Mouse (Mus musculus): ENCODE results near the gene Rab3b. TPM values are rescaled to one million over a fixed set of nuclear protein-coding genes. Genes with fewer than 3 reads are reported as not detected.
A peak's percentile ranks its signal among the peaks of the same experiment; 100 is the strongest.

Gene Rab3b
- polyA plus RNA-seq, 1 experiment from 2014 or later = 17.8 TPM

- 89% methylated on average over 1 of the region's 1 CpGs for WGBS
Measured at GRCm38 (mm10) chr4:108950201-108950600, 71.3 kb downstream of the Rab3b start.

GRCm38 (mm10) chr4:108951663-108952062 lies 72.8 kb downstream of the Rab3b start:
- Histone ChIP-seq H3K36me3 (ENCODE audit: control insufficient read depth, insufficient read depth, low read length) (no peaks in the 10 kb centered on the region), H3K9ac (ENCODE audit: low read depth, low read length) (no peak overlapping the region), H3K4me1 (ENCODE audit: control insufficient read depth, insufficient read depth, low read length) (no peaks in the 10 kb centered on the region), H3K27ac (replicated peaks; ENCODE audit: low read depth, low read length) (no peak overlapping the region), H3K27me3 (replicated peaks; ENCODE audit: control insufficient read depth, insufficient read depth, low read length) (no peaks in the 10 kb centered on the region), H3K9me3 (ENCODE audit: control insufficient read depth, low read length) (no peaks in the 10 kb centered on the region), H3K4me3 (ENCODE audit: low read depth, low read length) (no peak overlapping the region), H3K4me2 (ENCODE audit: low read depth, low read length) (no peak overlapping the region)
- ATAC-seq (ENCODE audit: low read depth) (no peak), DNase-seq (ENCODE audit: low spot score) (no peak)
- 75% methylated on average over 4 of the region's 4 CpGs for whole genome bisulfite sequencing

More at GRCm38 (mm10) chr4:108950201-108950600, 71.3 kb downstream of the Rab3b start:
- Histone ChIP-seq H3K27ac (replicated peaks; ENCODE audit: low read depth, low read length) (no peak overlapping the region), H3K36me3 (ENCODE audit: control insufficient read depth, insufficient read depth, low read length) (no peaks in the 10 kb centered on the region), H3K27me3 (replicated peaks; ENCODE audit: control insufficient read depth, insufficient read depth, low read length) (no peaks in the 10 kb centered on the region), H3K4me3 (ENCODE audit: low read depth, low read length) (no peak overlapping the region), H3K4me2 (ENCODE audit: low read depth, low read length) (no peak overlapping the region), H3K9me3 (ENCODE audit: control insufficient read depth, low read length) (no peaks in the 10 kb centered on the region), H3K9ac (ENCODE audit: low read depth, low read length) (no peak overlapping the region), H3K4me1 (ENCODE audit: control insufficient read depth, insufficient read depth, low read length) (no peaks in the 10 kb centered on the region)
- DNase-seq (ENCODE audit: low spot score) (no peak), ATAC-seq (ENCODE audit: low read depth) (no peak)

- Histone ChIP-seq H3K4me1 (ENCODE audit: control insufficient read depth, insufficient read depth, low read length) (no peaks in the 10 kb centered on the region), H3K9ac (ENCODE audit: low read depth, low read length) (no peak overlapping the region), H3K9me3 (ENCODE audit: control insufficient read depth, low read length) (no peaks in the 10 kb centered on the region), H3K4me2 (ENCODE audit: low read depth, low read length) (no peak overlapping the region), H3K36me3 (ENCODE audit: control insufficient read depth, insufficient read depth, low read length) (no peaks in the 10 kb centered on the region), H3K27ac (replicated peaks; ENCODE audit: low read depth, low read length) (no peak overlapping the region), H3K4me3 (ENCODE audit: low read depth, low read length) (no peak overlapping the region), H3K27me3 (replicated peaks; ENCODE audit: control insufficient read depth, insufficient read depth, low read length) (no peaks in the 10 kb centered on the region)
- WGBS = 94% methylated on average over 3 of the region's 3 CpGs
- DNase-seq (ENCODE audit: low spot score) (no peak), ATAC-seq (ENCODE audit: low read depth) (no peak)
Measured at GRCm38 (mm10) chr4:108959696-108960095, 80.8 kb downstream of the Rab3b start.

GRCm38 (mm10) chr4:108960619-108961460 lies 82.0 kb downstream of the Rab3b start:
- no peaks in the 10 kb centered on the region for H3K36me3 ChIP-seq (ENCODE audit: control insufficient read depth, insufficient read depth, low read length)
- no peak overlapping the region for H3K4me3 ChIP-seq (ENCODE audit: low read depth, low read length)
- no peak overlapping the region for H3K27ac ChIP-seq (replicated peaks; ENCODE audit: low read depth, low read length)
- H3K4me1 ChIP-seq (ENCODE audit: control insufficient read depth, insufficient read depth, low read length) = no peaks in the 10 kb centered on the region
- H3K9ac ChIP-seq (ENCODE audit: low read depth, low read length) = no peak overlapping the region
- H3K4me2 ChIP-seq (ENCODE audit: low read depth, low read length) = no peak overlapping the region
- H3K9me3 ChIP-seq (ENCODE audit: control insufficient read depth, low read length) = no peaks in the 10 kb centered on the region
- no peak for ATAC-seq (ENCODE audit: low read depth)
- no peak for DNase-seq (ENCODE audit: low spot score)
- 83% methylated on average over 4 of the region's 4 CpGs for WGBS
- no peaks in the 10 kb centered on the region for H3K27me3 ChIP-seq (replicated peaks; ENCODE audit: control insufficient read depth, insufficient read depth, low read length)

- Histone ChIP-seq H3K4me2 (ENCODE audit: low read depth, low read length) (no peak overlapping the region), H3K9me3 (ENCODE audit: control insufficient read depth, low read length) (no peaks in the 10 kb centered on the region), H3K4me1 (ENCODE audit: control insufficient read depth, insufficient read depth, low read length) (no peaks in the 10 kb centered on the region), H3K36me3 (ENCODE audit: control insufficient read depth, insufficient read depth, low read length) (no peaks in the 10 kb centered on the region), H3K9ac (ENCODE audit: low read depth, low read length) (no peak overlapping the region), H3K4me3 (ENCODE audit: low read depth, low read length) (no peak overlapping the region), H3K27ac (replicated peaks; ENCODE audit: low read depth, low read length) (no peak overlapping the region), H3K27me3 (replicated peaks; ENCODE audit: control insufficient read depth, insufficient read depth, low read length) (no peaks in the 10 kb centered on the region)
- 83% methylated on average over 6 of the region's 6 CpGs for WGBS
- DNase-seq (ENCODE audit: low spot score) (no peak), ATAC-seq (ENCODE audit: low read depth) (no peak)
Measured at GRCm38 (mm10) chr4:108963017-108963416, 84.2 kb downstream of the Rab3b start.

GRCm38 (mm10) chr4:108969517-108969916 lies 90.7 kb downstream of the Rab3b start:
- no peak overlapping the region for H3K9ac ChIP-seq (ENCODE audit: low read depth, low read length)
- DNase-seq (ENCODE audit: low spot score) (no peak), ATAC-seq (ENCODE audit: low read depth) (no peak)
- H3K9me3 ChIP-seq (ENCODE audit: control insufficient read depth, low read length) = no peaks in the 10 kb centered on the region
- WGBS = 69% methylated on average over 3 of the region's 3 CpGs
- H3K4me1 ChIP-seq (ENCODE audit: control insufficient read depth, insufficient read depth, low read length) = no peaks in the 10 kb centered on the region
- no peak overlapping the region for H3K4me2 ChIP-seq (ENCODE audit: low read depth, low read length)
- H3K4me3 ChIP-seq (ENCODE audit: low read depth, low read length) = no peak overlapping the region
- H3K27ac ChIP-seq (replicated peaks; ENCODE audit: low read depth, low read length) = no peak overlapping the region
- no peaks in the 10 kb centered on the region for H3K36me3 ChIP-seq (ENCODE audit: control insufficient read depth, insufficient read depth, low read length)
- H3K27me3 ChIP-seq (replicated peaks; ENCODE audit: control insufficient read depth, insufficient read depth, low read length) = no peaks in the 10 kb centered on the region

GRCm38 (mm10) chr4:108971054-108971453 lies 92.2 kb downstream of the Rab3b start:
- Histone ChIP-seq H3K9me3 (ENCODE audit: control insufficient read depth, low read length) (no peaks in the 10 kb centered on the region), H3K27ac (replicated peaks; ENCODE audit: low read depth, low read length) (no peak overlapping the region), H3K27me3 (replicated peaks; ENCODE audit: control insufficient read depth, insufficient read depth, low read length) (no peaks in the 10 kb centered on the region), H3K9ac (ENCODE audit: low read depth, low read length) (no peak overlapping the region), H3K4me3 (ENCODE audit: low read depth, low read length) (no peak overlapping the region), H3K4me1 (ENCODE audit: control insufficient read depth, insufficient read depth, low read length) (no peaks in the 10 kb centered on the region), H3K4me2 (ENCODE audit: low read depth, low read length) (no peak overlapping the region), H3K36me3 (ENCODE audit: control insufficient read depth, insufficient read depth, low read length) (no peaks in the 10 kb centered on the region)
- WGBS = 63% methylated on average over 5 of the region's 5 CpGs
- DNase-seq (ENCODE audit: low spot score) (no peak), ATAC-seq (ENCODE audit: low read depth) (no peak)

- H3K36me3 ChIP-seq (ENCODE audit: control insufficient read depth, insufficient read depth, low read length) = no peaks in the 10 kb centered on the region
- no peak overlapping the region for H3K4me3 ChIP-seq (ENCODE audit: low read depth, low read length)
- DNase-seq (ENCODE audit: low spot score) (peak; percentile 71), ATAC-seq (ENCODE audit: low read depth) (no peak)
- no peak overlapping the region for H3K27ac ChIP-seq (replicated peaks; ENCODE audit: low read depth, low read length)
- H3K4me1 ChIP-seq (ENCODE audit: control insufficient read depth, insufficient read depth, low read length) = no peaks in the 10 kb centered on the region
- no peak overlapping the region for H3K9ac ChIP-seq (ENCODE audit: low read depth, low read length)
- no peaks in the 10 kb centered on the region for H3K27me3 ChIP-seq (replicated peaks; ENCODE audit: control insufficient read depth, insufficient read depth, low read length)
- no peak overlapping the region for H3K4me2 ChIP-seq (ENCODE audit: low read depth, low read length)
- H3K9me3 ChIP-seq (ENCODE audit: control insufficient read depth, low read length) = no peaks in the 10 kb centered on the region
- WGBS = 50% methylated on average over 6 of the region's 6 CpGs
Measured at GRCm38 (mm10) chr4:108976458-108977071, 97.7 kb downstream of the Rab3b start.

Measured in embryonic facial prominence, embryonic 14.5 days (tissue).